Mouse (Mus musculus) thymus, adult 2 months (tissue): ENCODE data around the gene Lgi4. TPM values are rescaled to one million over a fixed set of nuclear protein-coding genes. Genes with fewer than 3 reads are reported as not detected.

Experiments
- DNase-seq: peaks from one replicate; pipeline ENCODE4 v3.0.0; 2021
- H3K27ac ChIP-seq: fragments of 200-500 bp; 2 replicates; pipeline ENCODE4 v1.5.1; 2012; ENCODE audit warnings: low read length, control low read depth; ENCODE audit not compliant: control insufficient read depth, insufficient read depth
- H3K27me3 ChIP-seq: fragments of 200-500 bp; 2 replicates; pipeline ENCODE4 v1.6.1; 2012; ENCODE audit warnings: mild to moderate bottlenecking, low read length, moderate library complexity, mixed read lengths; ENCODE audit not compliant: control insufficient read depth, insufficient read depth
- H3K36me3 ChIP-seq: fragments of 200-500 bp; 2 replicates; pipeline ENCODE4 v1.6.1; 2012; ENCODE audit warnings: mild to moderate bottlenecking, low read length, moderate library complexity; ENCODE audit not compliant: control insufficient read depth, insufficient read depth
- H3K4me1 ChIP-seq: fragments of 200-500 bp; replicated peaks from 2 replicates; pipeline ENCODE4 v1.6.1; 2012; ENCODE audit warnings: low read length; ENCODE audit not compliant: control insufficient read depth, insufficient read depth
- H3K4me3 ChIP-seq: fragments of 200-500 bp; 2 replicates; pipeline ENCODE4 v1.5.1; 2012; ENCODE audit warnings: mild to moderate bottlenecking, low read length, control low read depth, moderate library complexity; ENCODE audit not compliant: control insufficient read depth, insufficient read depth
- CTCF ChIP-seq: fragments of 200-500 bp; IDR thresholded peaks from 2 replicates; pipeline ENCODE4 v1.5.1; 2012; ENCODE audit warnings: mild to moderate bottlenecking, control low read depth, low read length, moderate library complexity, borderline replicate concordance; ENCODE audit not compliant: control insufficient read depth, poor library complexity, insufficient read depth; ENCODE audit errors: extremely low read depth
- POLR2A ChIP-seq: fragments of 200-500 bp; IDR thresholded peaks from 2 replicates; pipeline ENCODE4 v1.6.1; 2012; ENCODE audit warnings: mild to moderate bottlenecking, low read length, control low read depth, moderate library complexity; ENCODE audit not compliant: control insufficient read depth, poor library complexity, insufficient read depth; ENCODE audit errors: extremely low read depth
- WGBS: fragments of 180-500 bp; shearing (Covaris S2); methylation state at CpG from one replicate; pipeline ENCODE4 v1.1.7; 2018; 5-methylcytosine and 5-hydroxymethylcytosine counted together
- polyA plus RNA-seq: library from polyadenylated mRNA; depleted of rRNA; stranded (reverse); fragments of >200 nt; gene quantifications from 2 replicates; pipeline ENCODE4 v1.2.3, GENCODE M21; 2012

Lgi4 gene
- polyA plus RNA-seq, 1 experiment: 1.8 TPM

DNA sequence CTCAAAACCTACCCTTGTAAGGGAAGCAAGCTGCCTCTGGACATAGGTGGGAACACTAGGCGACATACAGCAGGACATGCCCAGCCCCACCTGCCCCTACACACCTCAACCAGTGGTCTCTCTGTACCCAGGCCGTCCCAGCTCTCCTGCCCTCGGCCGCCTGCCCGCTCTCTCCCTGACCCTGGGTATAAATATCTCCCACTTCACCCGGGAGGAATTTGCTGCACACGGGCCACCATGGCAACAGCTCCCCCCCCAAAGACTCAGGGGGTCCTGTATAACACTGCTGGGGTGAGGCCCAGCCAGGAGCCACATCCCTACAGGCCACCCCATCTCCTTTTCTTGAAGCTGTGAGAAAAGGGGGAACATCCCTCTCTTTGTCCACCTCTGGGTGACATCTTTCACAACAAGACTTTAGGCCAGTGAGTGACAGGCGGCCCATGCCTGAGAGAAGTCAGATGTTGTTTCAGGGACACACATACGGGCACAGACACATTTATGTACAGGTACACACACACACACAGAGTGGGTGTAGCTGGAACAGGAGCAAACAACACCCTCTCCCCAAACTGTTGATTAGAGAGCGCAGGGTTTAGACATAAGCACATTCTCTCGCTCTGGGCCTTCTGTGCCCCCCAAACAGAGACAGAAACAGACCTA lies 4.4 kb upstream of the Lgi4 start:
- TF ChIP-seq POLR2A (no peak), CTCF (no peak)
- H3K27me3 ChIP-seq: peaks cover 25% of the 10 kb centered on the region
- peaks cover 11% of the 10 kb centered on the region; the same call in 1 of the 2 replicates for H3K4me1 ChIP-seq
- WGBS: 86% methylated on average over 11 of the region's 11 CpGs
- H3K27ac ChIP-seq: no peak overlapping the region
- H3K36me3 ChIP-seq: no peaks in the 10 kb centered on the region
- no peak for DNase-seq
- H3K4me3 ChIP-seq: no peak overlapping the region

DNA sequence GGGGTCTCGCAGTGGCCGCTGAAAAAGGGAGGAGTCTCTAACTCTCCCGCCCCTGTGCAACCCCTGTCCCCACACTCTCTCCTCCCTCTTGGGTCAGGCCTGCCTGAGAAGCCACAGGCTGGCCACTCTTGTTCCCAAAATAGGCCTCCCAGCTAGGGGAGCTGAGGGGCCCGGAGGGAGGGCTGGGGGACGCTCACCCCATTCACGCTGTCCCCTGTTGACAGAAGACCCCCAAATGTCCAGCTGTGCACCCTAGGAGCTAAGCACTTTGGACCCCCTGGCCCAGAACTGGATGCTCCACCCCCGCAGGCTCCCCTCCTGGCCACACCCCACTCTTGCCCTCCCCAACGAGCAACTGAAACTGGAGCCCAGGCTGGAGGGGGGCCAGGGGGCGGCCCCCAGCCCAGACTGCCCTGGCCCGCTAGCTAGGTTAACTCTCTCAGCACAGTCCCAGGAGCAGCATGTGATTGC lies 3.8 kb upstream of the Lgi4 start:
- no peak for DNase-seq
- no peak for TF ChIP-seq CTCF
- no peak for TF ChIP-seq POLR2A
- Histone ChIP-seq H3K4me1 (peaks cover 11% of the 10 kb centered on the region; the same call in 1 of the 2 replicates), H3K27ac (no peak overlapping the region), H3K27me3 (peaks cover 22% of the 10 kb centered on the region), H3K36me3 (no peaks in the 10 kb centered on the region), H3K4me3 (no peak overlapping the region)
- WGBS: 64% methylated on average over 10 of the region's 10 CpGs

DNA sequence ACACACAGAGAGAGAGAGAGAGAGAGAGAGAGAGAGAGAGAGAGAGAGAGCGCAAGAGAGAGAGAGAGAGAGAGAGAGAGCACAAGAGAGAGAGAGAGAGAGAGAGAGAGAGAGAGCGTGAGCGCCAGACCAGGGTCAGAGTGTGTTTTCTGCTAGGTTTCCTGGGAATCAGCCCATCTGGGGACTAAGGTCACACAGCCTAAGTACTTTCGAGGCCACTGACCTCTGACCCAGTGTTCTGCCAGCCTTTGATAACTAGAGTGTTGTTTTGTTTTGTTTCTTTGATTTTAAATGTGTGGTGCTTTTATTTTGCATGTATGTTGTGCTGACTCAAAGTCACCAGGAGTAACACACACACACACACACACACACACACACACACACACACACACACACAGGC lies 3.3 kb upstream of the Lgi4 start:
- TF ChIP-seq CTCF (no peak), POLR2A (no peak)
- Histone ChIP-seq H3K36me3 (no peaks in the 10 kb centered on the region), H3K27me3 (peaks cover 17% of the 10 kb centered on the region), H3K4me3 (no peak overlapping the region), H3K4me1 (peaks cover 10% of the 10 kb centered on the region; the same call in 1 of the 2 replicates), H3K27ac (no peak overlapping the region)
- WGBS: 87% methylated on average over 3 of the region's 4 CpGs
- DNase-seq: no peak

DNA sequence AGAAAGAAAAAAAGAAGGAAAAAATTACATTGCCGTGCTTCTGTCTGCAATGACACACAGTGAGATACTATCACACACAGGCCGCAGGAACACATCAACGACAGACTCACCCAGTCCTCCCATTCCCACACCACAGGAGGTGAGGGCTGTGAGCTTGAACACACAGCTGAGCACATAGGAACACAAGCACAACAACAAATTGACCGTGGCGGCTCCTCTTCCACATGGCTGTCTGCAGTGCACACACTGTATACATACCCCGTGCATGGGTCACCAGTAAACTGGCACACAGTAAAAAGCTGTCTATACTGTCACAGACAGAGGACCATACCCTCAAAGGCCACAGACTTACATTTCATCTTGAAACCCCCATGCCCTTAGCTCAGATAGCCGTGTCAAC lies 2.7 kb upstream of the Lgi4 start:
- Histone ChIP-seq H3K27me3 (peaks cover 14% of the 10 kb centered on the region), H3K4me1 (peaks cover 6% of the 10 kb centered on the region; the same call in 1 of the 2 replicates), H3K4me3 (no peak overlapping the region), H3K27ac (no peak overlapping the region), H3K36me3 (no peaks in the 10 kb centered on the region)
- TF ChIP-seq POLR2A: no peak
- TF ChIP-seq CTCF: no peak
- no peak for DNase-seq
- WGBS: 88% methylated on average over 7 of the region's 7 CpGs

DNA sequence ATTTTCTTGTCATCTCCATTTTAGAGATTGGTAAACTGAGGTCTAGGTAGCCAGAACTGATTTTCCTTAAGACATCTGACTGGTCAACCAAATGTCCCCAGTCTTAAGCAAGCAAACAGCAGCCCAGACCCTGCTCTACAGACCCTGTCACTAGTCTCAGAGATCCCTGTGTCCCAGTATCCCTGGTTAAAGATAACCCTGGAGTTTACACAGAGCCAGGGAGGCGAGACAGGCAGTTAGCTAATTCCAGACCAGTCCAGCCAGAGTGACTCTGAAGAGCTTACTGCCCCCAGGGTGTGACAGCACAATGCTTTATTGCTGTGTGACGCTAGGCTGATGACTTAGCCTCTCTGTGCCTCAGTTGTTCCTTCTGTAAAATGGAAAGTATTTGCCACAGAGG lies 2.1 kb upstream of the Lgi4 start, which contains the start of gene Fxyd1:
Gene Fxyd1 (minus strand): TSS at position 129 of the 400 bp plus-strand sequence.
- Histone ChIP-seq H3K4me1 (peaks cover 6% of the 10 kb centered on the region; the same call in 1 of the 2 replicates), H3K36me3 (no peaks in the 10 kb centered on the region), H3K27me3 (peaks cover 10% of the 10 kb centered on the region), H3K4me3 (no peak within 1 kb of the TSS), H3K27ac (no peak within 1 kb of the TSS)
- 94% methylated on average over 2 of the region's 2 CpGs for WGBS
- TF ChIP-seq CTCF (no peak), POLR2A (no peak)
- DNase-seq: no peak

DNA sequence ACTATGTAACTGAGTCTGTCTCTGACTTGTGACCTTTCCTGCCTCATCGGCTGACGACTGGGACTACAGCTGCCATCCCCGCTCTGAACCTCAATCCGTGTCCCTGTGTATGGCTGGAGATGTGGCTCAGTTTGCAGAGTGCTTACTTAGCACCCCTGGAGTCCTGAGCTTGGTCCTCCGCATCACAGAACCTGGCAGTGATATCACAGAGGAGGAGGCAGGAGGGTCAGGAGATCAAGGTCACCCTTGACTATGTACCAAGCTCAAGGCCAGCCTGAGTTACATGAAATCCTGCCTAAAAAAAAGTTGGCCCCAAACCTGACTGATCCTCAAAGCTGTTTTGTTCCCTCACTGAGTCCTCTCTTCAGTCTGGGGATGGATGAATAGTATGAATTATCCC lies 1.4 kb upstream of the Lgi4 start:
- no peak for TF ChIP-seq CTCF
- no peak for TF ChIP-seq POLR2A
- Histone ChIP-seq H3K27ac (no peak overlapping the region), H3K36me3 (no peaks in the 10 kb centered on the region), H3K4me3 (no peak overlapping the region), H3K27me3 (peaks cover 3% of the 10 kb centered on the region; the same call in 1 of the 2 replicates), H3K4me1 (no peaks in the 10 kb centered on the region)
- DNase-seq: no peak
- WGBS: 96% methylated on average over 5 of the region's 5 CpGs
